Mouse (Mus musculus) heart, postnatal 25 days (tissue): ENCODE data around the gene Itch. TPM values are rescaled to one million over a fixed set of nuclear protein-coding genes. Genes with fewer than 3 reads are reported as not detected.
"Not testable (repeated sequence)": the region's sequence is repeated elsewhere in the genome, so short reads cannot be mapped to it uniquely, and the experiment has no call there.

Experiments used
- DNase-seq: peaks from one replicate; pipeline ENCODE4 v3.0.0; 2022; ENCODE audit warnings: low spot score
- intact Hi-C: fragments of 180-260 bp; cut with DNase I; formaldehyde crosslinking; loops from one replicate; pipeline ENCODE4 v1.15.1; 2025
- total RNA-seq, 2 experiments: library from RNA; stranded (reverse); gene quantifications; 2 replicates each; pipeline ENCODE4 v1.2.3; 2021

Itch gene
- 10 to 100 TPM; 28.7 to 30.3 TPM for total RNA-seq

DNA sequence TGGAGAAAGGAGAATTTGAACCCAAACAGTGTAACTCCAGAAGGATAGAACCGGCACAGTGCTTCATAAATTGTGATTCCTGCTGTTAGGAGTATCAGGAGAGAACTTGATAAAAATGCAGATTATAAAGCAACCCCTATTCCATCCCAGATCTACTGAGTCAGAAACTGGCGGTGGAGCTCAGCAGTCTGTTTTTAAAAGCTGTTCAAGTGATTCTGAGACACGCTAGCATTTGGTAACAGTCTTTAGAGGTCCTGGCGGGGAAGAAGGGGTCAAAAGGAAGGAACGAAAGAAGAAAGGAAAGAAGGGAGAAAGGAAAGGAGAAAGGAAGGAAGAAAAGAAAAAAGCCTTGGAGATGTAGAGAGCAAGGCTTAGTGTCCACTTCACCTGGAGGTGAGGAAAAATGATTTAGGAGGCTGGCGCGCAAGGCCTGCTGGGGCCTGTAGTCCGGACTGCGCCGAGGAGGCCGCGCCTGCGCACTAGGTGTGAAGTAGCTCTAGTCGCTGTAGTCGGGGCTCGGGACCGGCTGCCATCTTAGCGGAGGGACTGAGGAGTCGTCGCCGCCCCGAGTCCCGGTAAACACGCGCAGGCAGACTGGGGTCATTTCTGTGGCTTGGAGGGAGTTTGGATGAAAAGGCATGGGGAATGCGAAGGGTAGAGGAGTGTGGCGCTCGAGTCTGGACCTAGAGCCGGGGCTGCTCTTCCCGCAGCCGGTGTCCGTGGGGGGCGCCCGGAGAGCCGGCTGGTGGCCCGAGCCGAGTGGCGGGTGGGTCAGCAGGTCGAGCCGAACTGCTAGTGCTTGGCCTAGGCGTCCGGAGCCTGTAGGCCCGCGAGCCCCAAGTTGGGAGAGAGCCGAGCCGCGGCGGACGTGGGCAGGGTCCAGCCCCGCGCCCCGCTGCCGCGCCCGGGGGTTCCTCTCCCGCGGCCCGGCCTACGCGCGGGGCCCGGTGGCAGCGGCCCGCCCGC is at the start of gene Itch:
Itch (plus strand) TSS at position 499 of the 966 bp plus-strand sequence.
- peak; percentile 84 for DNase-seq

DNA sequence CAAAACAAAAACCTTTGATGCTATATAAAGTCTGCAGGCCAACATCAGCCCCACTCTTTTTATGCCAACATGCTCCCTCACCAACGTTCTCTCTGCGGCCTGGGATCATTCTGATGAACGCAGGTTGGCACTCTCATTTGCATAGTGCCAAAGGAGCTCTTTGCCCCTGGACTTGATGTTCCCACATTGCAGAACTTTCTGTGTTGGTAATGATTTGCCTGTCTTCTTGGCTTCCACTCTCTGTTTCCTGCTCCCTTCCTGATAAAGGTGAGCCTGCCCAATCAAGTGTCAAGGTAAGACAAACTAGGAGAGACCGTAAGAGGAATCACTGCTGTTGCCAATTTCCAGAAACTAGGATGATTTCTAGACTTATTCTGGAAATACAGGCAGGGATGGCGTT is 48.8 kb upstream of the Itch start:
- no peak for DNase-seq
- intact Hi-C loops, result loop anchor here (5.0 kb wide), 2 partner anchors 83 to 113 kb away; no protein-coding TSS in a partner anchor

More for the DNA sequence above, at the start of gene Itch:
- intact Hi-C loops, result loop anchor here (5.0 kb wide), 1 partner anchor 61 kb away; the partner anchor contains the start of gene Ahcy

- intact Hi-C loops, result no loop called here
- no peak for DNase-seq
Measured at GRCm38 (mm10) chr2:155086328-155086727, 47.0 kb upstream of the Itch start.

GRCm38 (mm10) chr2:155088264-155088663 is 45.0 kb upstream of the Itch start:
- DNase-seq, result no peak

GRCm38 (mm10) chr2:155090909-155091742 is 42.2 kb upstream of the Itch start:
- DNase-seq, result no peak
- intact Hi-C loops, result no loop called here

More at GRCm38 (mm10) chr2:155088264-155088663, 45.0 kb upstream of the Itch start:
- intact Hi-C loops, result no loop called here

- intact Hi-C loops, result no loop called here
- DNase-seq, result no peak
Measured at GRCm38 (mm10) chr2:155091743-155092075, 41.6 kb upstream of the Itch start.

- intact Hi-C loops, result no loop called here
- DNase-seq, result no peak
Measured at GRCm38 (mm10) chr2:155093418-155093817, 39.9 kb upstream of the Itch start.

DNA sequence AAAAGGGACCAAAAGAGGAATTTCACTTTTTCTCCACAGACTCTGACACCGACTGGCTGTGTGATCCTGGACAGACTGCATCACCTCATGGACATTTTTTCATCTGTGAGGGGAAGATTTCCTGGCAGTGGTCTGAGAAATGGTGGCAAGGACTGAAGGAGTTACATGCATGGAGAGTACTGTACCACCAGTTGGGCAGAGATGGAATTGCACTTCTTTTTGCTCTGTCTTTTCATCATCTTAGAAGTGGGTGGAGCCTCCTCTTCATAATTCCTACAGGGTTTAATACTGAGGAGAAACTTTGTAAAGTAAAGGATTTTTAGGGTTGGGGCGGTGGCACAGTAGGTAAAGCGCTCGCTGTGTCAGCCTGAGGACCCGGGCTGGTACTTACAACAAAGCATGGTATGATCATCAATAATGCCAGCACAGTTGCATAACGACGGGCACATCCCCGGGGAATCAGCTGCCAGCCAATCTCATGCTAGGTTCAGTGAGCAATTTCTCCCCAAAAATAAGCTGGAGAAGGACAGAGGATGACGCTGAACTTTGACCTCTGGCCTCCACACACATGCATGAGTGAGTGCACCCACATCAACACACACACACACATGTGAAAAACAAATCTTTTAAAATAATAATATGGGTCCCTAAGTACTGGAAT is 34.5 kb upstream of the Itch start:
- intact Hi-C loops, result no loop called here

DNA sequence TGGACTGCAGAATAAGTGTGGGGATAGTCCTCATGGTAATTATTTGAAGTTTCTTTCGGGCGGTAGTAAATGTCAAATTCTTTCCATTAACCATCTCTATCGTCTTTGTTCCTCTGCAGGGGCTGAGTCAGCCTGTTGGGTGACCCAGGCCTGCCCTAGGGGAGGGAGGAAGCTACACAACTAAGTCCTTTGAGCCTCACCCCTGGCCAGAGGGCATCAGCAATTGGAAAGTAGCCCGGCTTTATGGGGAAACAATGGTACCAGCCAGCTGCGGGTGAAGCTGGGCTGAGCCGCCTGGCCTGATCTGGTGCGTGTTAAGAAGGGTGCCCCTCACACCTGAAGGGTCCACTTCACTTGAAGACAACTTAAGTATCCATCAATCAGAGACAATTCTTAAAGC is 33.9 kb upstream of the Itch start:
- intact Hi-C loops, result no loop called here
- no peak for DNase-seq

More for the DNA sequence above, 34.5 kb upstream of the Itch start:
- DNase-seq, result no peak

DNA sequence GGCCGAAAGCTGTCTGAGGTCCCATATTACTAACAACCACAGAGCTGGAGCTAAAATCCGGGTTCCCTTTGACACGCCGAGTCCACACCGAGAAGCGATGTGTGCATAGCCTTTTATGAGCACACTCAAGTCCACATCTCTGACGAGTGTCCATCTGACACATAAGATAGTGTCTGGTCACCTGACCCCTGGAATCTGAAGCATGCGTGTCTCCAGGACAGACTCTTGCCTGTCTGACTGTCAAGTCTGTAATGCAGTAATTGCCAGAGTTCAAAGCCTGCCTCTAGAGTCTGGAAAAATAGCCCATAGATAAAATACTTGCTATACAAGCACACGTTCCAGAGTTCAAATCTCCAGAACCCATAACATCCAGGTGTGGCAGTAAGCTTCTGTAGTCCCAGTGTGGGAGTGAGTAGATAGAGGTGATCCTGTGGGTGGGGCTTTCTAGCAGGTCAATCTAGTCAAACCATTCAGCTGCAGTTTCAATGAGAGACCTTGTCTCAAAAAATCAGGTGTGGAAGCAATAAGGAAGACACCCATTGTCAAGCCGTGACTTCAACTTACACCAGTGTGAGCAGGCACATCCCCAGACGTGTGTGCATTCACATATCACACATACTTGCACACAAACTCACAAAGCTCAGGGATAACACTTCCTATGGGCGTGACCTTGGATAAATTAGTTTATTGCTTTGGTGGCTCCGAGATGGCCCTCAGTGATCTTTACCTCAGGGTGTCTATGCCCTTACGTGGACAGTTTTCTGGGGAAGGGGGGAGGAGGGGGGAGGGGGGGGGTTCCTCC is 33.1 kb upstream of the Itch start:
- intact Hi-C loops, result no loop called here
- no peak for DNase-seq

DNA sequence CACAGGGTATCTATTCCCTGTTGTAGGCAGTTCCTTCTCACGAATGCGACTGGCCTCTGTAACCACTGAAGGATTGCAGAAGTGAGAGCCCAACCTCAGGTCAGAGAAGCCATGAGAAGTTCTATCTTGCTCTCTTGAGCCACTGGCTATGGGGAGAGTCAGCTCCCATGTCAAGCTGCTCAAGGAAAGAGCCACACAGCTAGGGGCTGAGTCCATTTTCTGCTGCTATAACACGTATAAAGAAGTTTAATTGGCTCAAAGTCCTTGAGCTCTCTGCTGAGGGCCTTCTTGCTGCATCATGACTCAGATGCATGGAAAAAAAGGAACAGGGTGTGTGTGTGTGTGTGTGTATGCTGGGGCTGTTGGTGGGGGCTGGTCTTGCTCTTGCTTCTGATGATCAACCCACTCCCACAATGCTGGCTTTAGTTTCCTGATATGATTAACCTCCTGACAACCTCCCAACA is 32.5 kb upstream of the Itch start:
- intact Hi-C loops, result no loop called here
- DNase-seq, result no peak

DNA sequence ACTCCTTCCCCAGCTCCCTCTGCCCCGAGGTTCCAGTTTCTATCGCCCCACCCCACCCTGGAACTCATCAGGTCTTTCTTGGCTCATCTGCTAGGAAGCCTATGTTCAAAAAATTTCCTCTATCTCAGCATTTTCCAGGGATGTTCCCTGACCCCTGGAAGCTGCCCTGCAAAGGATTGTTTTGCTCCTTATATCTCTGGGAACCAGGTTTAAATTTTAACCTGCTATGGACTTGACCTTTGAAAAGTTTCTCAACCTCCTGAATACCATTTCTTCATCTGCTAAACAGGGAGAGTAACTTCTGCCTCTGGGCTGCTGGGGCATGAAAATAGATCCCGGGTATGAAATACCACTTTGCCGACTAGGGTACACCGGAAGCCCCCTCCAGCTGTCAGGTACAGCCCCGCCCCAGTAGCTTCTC is 31.5 kb upstream of the Itch start:
- intact Hi-C loops, result no loop called here
- DNase-seq, result no peak

DNA sequence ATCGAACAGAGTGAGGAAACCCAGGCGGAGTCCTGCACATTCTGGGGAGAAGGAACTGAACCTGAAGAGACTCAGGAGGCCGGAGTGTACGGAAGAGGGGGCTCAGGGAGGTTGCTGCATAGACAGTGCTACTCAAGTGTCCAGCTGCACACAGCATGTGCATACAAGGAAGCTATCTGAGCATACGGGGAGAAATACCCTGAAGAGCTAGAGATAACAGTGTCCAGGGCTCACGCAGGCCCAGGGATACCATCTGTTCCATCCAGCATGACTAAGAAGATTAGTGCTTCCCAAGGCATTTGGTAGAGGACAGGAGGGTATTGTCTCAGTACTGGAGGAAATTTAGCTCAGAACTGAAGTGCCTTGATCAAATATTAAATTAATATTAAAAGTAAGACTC is 29.7 kb upstream of the Itch start:
- intact Hi-C loops, result no loop called here
- no peak for DNase-seq

DNA sequence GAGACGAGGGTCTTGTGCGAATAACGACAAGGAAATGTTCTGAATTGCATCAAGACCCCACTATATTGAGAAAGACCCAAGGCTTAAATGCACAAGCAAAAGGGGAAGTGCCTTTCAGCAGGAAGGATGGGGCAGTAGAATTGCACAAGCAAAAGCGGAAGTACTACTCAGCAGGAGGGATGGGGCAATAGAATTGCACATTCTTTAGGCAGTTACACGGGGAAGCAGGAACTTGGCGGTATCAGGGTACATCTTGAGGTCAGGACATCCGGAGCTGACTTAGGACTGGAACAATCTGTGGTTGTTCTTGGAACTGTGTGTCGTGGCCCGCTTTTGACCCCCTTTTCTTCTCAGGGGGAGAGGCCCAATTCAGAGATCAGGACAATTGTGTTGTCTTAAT is 26.0 kb upstream of the Itch start:
- DNase-seq, intact Hi-C loops: not testable (repeated sequence)

- no peak for DNase-seq
- intact Hi-C loops, result no loop called here
Measured at GRCm38 (mm10) chr2:155115216-155115830, 18.0 kb upstream of the Itch start.

GRCm38 (mm10) chr2:155133977-155134860 is 910 bp downstream of the Itch start:
- intact Hi-C loops, result loop anchor here (5.0 kb wide), 1 partner anchor 62 kb away; the partner anchor contains the start of gene Ahcy
- peak; percentile 3 for DNase-seq

- intact Hi-C loops, result no loop called here
- DNase-seq, result no peak
Measured at GRCm38 (mm10) chr2:155135092-155135491, 1.8 kb downstream of the Itch start.

- DNase-seq, result no peak
- intact Hi-C loops, result no loop called here
Measured at GRCm38 (mm10) chr2:155135534-155135933, 2.2 kb downstream of the Itch start.
